In genomic region chr6:135907540-135908320, GRCm38 (mm10) we compare ENCODE assay signal across 9 mouse cellular contexts.
DNase-seq lines count a peak whose midpoint lies in the region; ATAC-seq and TF ChIP-seq lines count a peak whose summit lies in the region.
"Had no signal": no experiment of that assay in that cellular context is flagged by ENCODE, and none has a peak within 500 bp of the region (broad histone marks: within the 10 kb centered on the region; RNA-seq: fewer than 3 reads in every experiment).

No protein-coding gene starts in this region.

- intact Hi-C loops in gastrocnemius, adult 2 months (cut with DNase I) = loop anchor here (2.0 to 10.0 kb wide), 2 partner anchors 227 to 447 kb away; no protein-coding TSS in a partner anchor

- no peak overlapping the region for H3K9ac ChIP-seq in hindbrain, postnatal 0 days (replicated peaks; ENCODE audit: low read length)
- H3K9ac ChIP-seq: liver, embryonic 15.5 days had no signal

- ATAC-seq in hindbrain, postnatal 0 days = peak; percentile 79
- peak; percentile 68; the same call in 1 of the 2 replicates for ATAC-seq in megakaryocyte, adult 5-6 weeks (ENCODE audit: poor library complexity, severe bottlenecking)

- no peaks in the 10 kb centered on the region for H3K27me3 ChIP-seq in hindbrain, postnatal 0 days (ENCODE audit: insufficient read depth, low read length)
- H3K27me3 ChIP-seq: liver, embryonic 15.5 days had no signal

- no peak overlapping the region for H3K4me2 ChIP-seq in hindbrain, postnatal 0 days (ENCODE audit: low read depth, low read length)
- H3K4me2 ChIP-seq: liver, embryonic 15.5 days had no signal

- no peaks in the 10 kb centered on the region for H3K9me3 ChIP-seq in hindbrain, postnatal 0 days (ENCODE audit: low read length)
- H3K9me3 ChIP-seq: liver, embryonic 15.5 days had no signal

- peak; percentile 79 to 80 for DNase-seq in adrenal gland, adult 18-20 months (ENCODE audit: low spot score in 2 of 2)
- DNase-seq in cerebellum, postnatal 4 days (ENCODE audit: low spot score in 2 of 2) = peak; percentile 66 to 90
- DNase-seq in gastrocnemius, adult 2 months = peak; percentile 75
- peak; percentile 90 for DNase-seq in hindbrain, postnatal 0 days (ENCODE audit: low spot score)
- peak; percentile 87 to 89 for DNase-seq in layer of hippocampus, postnatal 36 days
- DNase-seq in right cerebral cortex, postnatal 14 days = peak; percentile 96
- peak; percentile 48 to 80 for DNase-seq in urinary bladder, postnatal 4 days (ENCODE audit: low spot score in 2 of 2)

- peaks cover 6% of the 10 kb centered on the region for H3K4me1 ChIP-seq in hindbrain, postnatal 0 days (ENCODE audit: insufficient read depth, low read length)
- H3K4me1 ChIP-seq: liver, embryonic 15.5 days had no signal

- H3K27ac ChIP-seq in gastrocnemius, adult 2 months = no peak overlapping the region
- no peak overlapping the region for H3K27ac ChIP-seq in hindbrain, postnatal 0 days
- H3K27ac ChIP-seq: liver, embryonic 15.5 days had no signal

- no peaks in the 10 kb centered on the region for H3K36me3 ChIP-seq in hindbrain, postnatal 0 days (ENCODE audit: insufficient read depth, low read length)
- H3K36me3 ChIP-seq: liver, embryonic 15.5 days had no signal

- peak; percentile 80 for TF ChIP-seq CTCF in gastrocnemius, adult 2 months (IDR thresholded peaks at IDR 0.05)
- peak; percentile 90 for TF ChIP-seq CTCF in hindbrain, postnatal 0 days (IDR thresholded peaks at IDR 0.05; ENCODE audit: low read depth)

- 20% methylated on average over 20 of the region's 20 CpGs for WGBS in hindbrain, postnatal 0 days

- no peak overlapping the region for H3K4me3 ChIP-seq in gastrocnemius, adult 2 months
- H3K4me3 ChIP-seq in hindbrain, postnatal 0 days (ENCODE audit: low read length) = no peak overlapping the region
- H3K4me3 ChIP-seq: liver, embryonic 15.5 days had no signal
